Mouse (Mus musculus) midbrain, postnatal 0 days (tissue): ENCODE results near the gene Prune2. TPM values are rescaled to one million over a fixed set of nuclear protein-coding genes. Genes with fewer than 3 reads are reported as not detected.

Experiments used
- ATAC-seq: fragments of 200-750 bp; cut with Nextera tagmentation; 2 replicates; pipeline ENCODE4 v1.8.0; 2017; ENCODE audit warnings: moderate number of reproducible peaks, mild to moderate bottlenecking, moderate TSS enrichment, moderate library complexity; ENCODE audit not compliant: low FRiP score
- DNase-seq: peaks from one replicate; pipeline ENCODE4 v3.0.0-alpha.2; 2015; ENCODE audit warnings: low spot score
- H3K27ac ChIP-seq: fragments of 300-500 bp; sonication (generic); 2 replicates; pipeline ENCODE4 v1.5.1; 2014; ENCODE audit warnings: low read depth, mild to moderate bottlenecking, low read length, mixed read lengths
- H3K27me3 ChIP-seq: fragments of 300-500 bp; sonication (generic); 2 replicates; pipeline ENCODE4 v1.6.1; 2014; ENCODE audit warnings: low read length, control low read depth, mixed read lengths; ENCODE audit not compliant: insufficient read depth
- H3K36me3 ChIP-seq: fragments of 300-500 bp; sonication (generic); 2 replicates; pipeline ENCODE4 v1.6.1; 2014; ENCODE audit warnings: low read length, control low read depth, mixed read lengths; ENCODE audit not compliant: insufficient read depth
- H3K4me1 ChIP-seq: fragments of 300-500 bp; sonication (generic); 2 replicates; pipeline ENCODE4 v1.6.1; 2014; ENCODE audit warnings: mild to moderate bottlenecking, control low read depth, antibody characterized with exemption, low read length, mixed read lengths; ENCODE audit not compliant: insufficient read depth
- H3K4me2 ChIP-seq: fragments of 300-500 bp; sonication (generic); 2 replicates; pipeline ENCODE4 v1.6.1; 2014; ENCODE audit warnings: low read depth, mild to moderate bottlenecking, low read length, mixed read lengths; ENCODE audit not compliant: poor library complexity, severe bottlenecking
- H3K4me3 ChIP-seq: fragments of 300-500 bp; sonication (generic); 2 replicates; pipeline ENCODE4 v1.5.1; 2014; ENCODE audit warnings: low read depth, mild to moderate bottlenecking, low read length, moderate library complexity
- H3K9ac ChIP-seq: fragments of 300-500 bp; sonication (generic); replicated peaks from 2 replicates; pipeline ENCODE4 v1.6.1; 2014; ENCODE audit warnings: mild to moderate bottlenecking, low read length, moderate library complexity, mixed read lengths; ENCODE audit not compliant: poor library complexity, severe bottlenecking
- H3K9me3 ChIP-seq: fragments of 300-500 bp; sonication (generic); 2 replicates; pipeline ENCODE4 v1.6.1; 2016; ENCODE audit warnings: low read length, control low read depth
- CTCF ChIP-seq: IDR thresholded peaks from 2 replicates; pipeline ENCODE4 v1.5.1; 2016; ENCODE audit warnings: antibody characterized with exemption, mild to moderate bottlenecking
- WGBS: fragments of 180-500 bp; shearing (Covaris S2); extraction: QIAGEN DNeasy Blood & Tissue Kit; methylation state at CpG from one replicate; pipeline ENCODE4 v1.1.7; 2014; 5-methylcytosine and 5-hydroxymethylcytosine counted together
- polyA plus RNA-seq: library from polyadenylated mRNA; unstranded; fragments of >200 nt; fragmentation: Nextera tagmentation; extraction: Ambion mirVana; gene quantifications from 2 replicates; pipeline ENCODE4 v1.2.1, GENCODE M21; 2015
- total RNA-seq: library from RNA; depleted of rRNA; stranded (reverse); fragments of >200 nt; gene quantifications from 2 replicates; pipeline ENCODE4 v1.2.3, GENCODE M21; 2014

The Prune2 gene
- total and polyA plus RNA-seq, 2 experiments from 2014 or later = 12.0 to 12.1 TPM

GRCm38 (mm10) chr19:17250801-17251200, 294.9 kb downstream of the Prune2 start:
- no peak for ATAC-seq
- no peak for TF ChIP-seq CTCF
- H3K9ac ChIP-seq = no peak overlapping the region
- WGBS = 79% methylated on average over 7 of the region's 7 CpGs
- H3K4me2 ChIP-seq = no peak overlapping the region
- H3K4me1 ChIP-seq = no peaks in the 10 kb centered on the region; the same call in 1 of the 2 replicates
- no peak for DNase-seq
- H3K9me3 ChIP-seq = no peaks in the 10 kb centered on the region
- H3K27me3 ChIP-seq = no peaks in the 10 kb centered on the region
- H3K36me3 ChIP-seq = no peaks in the 10 kb centered on the region
- no peak overlapping the region for H3K27ac ChIP-seq
- H3K4me3 ChIP-seq = no peak overlapping the region

DNA sequence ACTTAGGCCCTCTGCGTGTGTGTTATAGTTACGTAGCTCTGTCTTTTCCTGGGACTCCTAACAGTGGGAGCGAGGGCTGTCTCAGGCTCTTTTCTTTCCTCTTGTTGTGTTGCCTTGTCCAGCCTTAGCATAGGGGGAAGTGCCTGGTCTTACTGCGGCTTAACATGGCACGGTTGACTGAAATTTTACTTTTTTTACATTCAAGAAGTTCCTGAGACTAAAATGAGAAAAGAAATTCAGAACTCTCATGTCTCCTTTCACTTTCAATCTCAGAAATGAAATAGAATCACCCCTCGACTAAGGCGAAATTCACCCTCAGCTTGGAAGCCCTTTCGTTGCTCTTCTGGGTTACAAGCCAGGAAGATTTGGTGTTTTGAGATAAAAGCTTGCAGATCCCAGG, 295.5 kb downstream of the Prune2 start:
- H3K27me3 ChIP-seq = no peaks in the 10 kb centered on the region
- 86% methylated on average over 8 of the region's 8 CpGs for WGBS
- no peaks in the 10 kb centered on the region for H3K36me3 ChIP-seq
- TF ChIP-seq CTCF = no peak
- no peak overlapping the region for H3K4me3 ChIP-seq
- H3K27ac ChIP-seq = no peak overlapping the region
- no peaks in the 10 kb centered on the region for H3K9me3 ChIP-seq
- no peak overlapping the region for H3K9ac ChIP-seq
- ATAC-seq = no peak
- no peaks in the 10 kb centered on the region; the same call in 1 of the 2 replicates for H3K4me1 ChIP-seq
- DNase-seq = no peak
- no peak overlapping the region for H3K4me2 ChIP-seq

GRCm38 (mm10) chr19:17252845-17253244, 296.9 kb downstream of the Prune2 start:
- Histone ChIP-seq H3K27me3 (no peaks in the 10 kb centered on the region), H3K4me3 (no peak overlapping the region), H3K36me3 (no peaks in the 10 kb centered on the region), H3K9ac (no peak overlapping the region), H3K9me3 (no peaks in the 10 kb centered on the region), H3K27ac (no peak overlapping the region), H3K4me2 (no peak overlapping the region), H3K4me1 (no peaks in the 10 kb centered on the region; the same call in 1 of the 2 replicates)
- ATAC-seq = no peak
- no peak for DNase-seq
- 40% methylated on average over 3 of the region's 3 CpGs for WGBS
- TF ChIP-seq CTCF = no peak

DNA sequence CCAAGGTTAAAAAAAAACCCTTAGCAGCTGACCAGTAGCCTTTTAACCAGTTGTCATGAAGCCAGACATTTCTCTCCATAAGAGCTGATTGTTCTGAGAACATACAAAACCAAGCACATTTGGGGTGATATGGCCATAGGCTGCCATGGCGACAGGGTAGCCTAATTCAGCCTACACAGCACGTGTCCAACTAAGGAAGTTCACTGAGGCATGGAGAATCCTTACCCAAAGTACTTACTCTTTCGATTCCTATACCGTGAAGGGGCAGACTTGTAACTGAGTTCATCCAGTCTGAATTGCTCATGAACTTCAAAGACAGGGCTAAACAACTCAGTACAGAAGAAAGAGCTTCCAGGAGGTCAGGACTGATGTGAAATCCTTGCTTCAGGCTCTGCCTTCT, 299.6 kb downstream of the Prune2 start:
- Histone ChIP-seq H3K9me3 (no peaks in the 10 kb centered on the region), H3K27me3 (no peaks in the 10 kb centered on the region), H3K4me1 (no peaks in the 10 kb centered on the region; the same call in 1 of the 2 replicates), H3K36me3 (no peaks in the 10 kb centered on the region), H3K27ac (no peak overlapping the region), H3K4me2 (no peak overlapping the region), H3K9ac (no peak overlapping the region), H3K4me3 (no peak overlapping the region)
- DNase-seq (no peak), ATAC-seq (no peak)
- TF ChIP-seq CTCF = no peak
- 15% methylated on average over 4 of the region's 4 CpGs for WGBS

- Histone ChIP-seq H3K4me1 (no peaks in the 10 kb centered on the region; the same call in 1 of the 2 replicates), H3K27me3 (no peaks in the 10 kb centered on the region), H3K4me2 (no peak overlapping the region), H3K4me3 (no peak overlapping the region), H3K36me3 (no peaks in the 10 kb centered on the region), H3K27ac (no peak overlapping the region), H3K9me3 (no peaks in the 10 kb centered on the region), H3K9ac (no peak overlapping the region)
- TF ChIP-seq CTCF = no peak
- DNase-seq (no peak), ATAC-seq (no peak)
- 75% methylated on average over 8 of the region's 8 CpGs for WGBS
Observed at GRCm38 (mm10) chr19:17256388-17256787, 300.5 kb downstream of the Prune2 start.

DNA sequence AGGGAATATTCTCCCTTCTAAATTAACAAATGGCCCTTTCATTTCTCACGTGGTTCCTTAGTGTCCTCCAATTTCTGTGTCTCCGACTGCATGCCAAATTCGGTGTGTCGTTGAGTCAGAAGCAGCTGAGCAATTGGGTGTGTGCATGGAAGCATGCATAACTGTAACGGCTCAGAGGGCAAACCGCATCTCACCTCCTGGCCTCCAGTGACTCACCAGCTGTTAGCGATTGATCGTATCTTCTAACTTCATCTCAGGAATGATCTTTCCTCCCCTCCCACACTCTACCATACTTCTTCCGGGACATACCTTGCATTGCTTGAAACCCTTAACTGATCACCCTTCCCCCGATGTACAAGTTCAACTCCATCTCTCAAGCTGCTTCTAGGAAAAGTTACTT, 300.9 kb downstream of the Prune2 start:
- no peaks in the 10 kb centered on the region; the same call in 1 of the 2 replicates for H3K4me1 ChIP-seq
- H3K9me3 ChIP-seq = no peaks in the 10 kb centered on the region
- no peak overlapping the region for H3K4me3 ChIP-seq
- no peak for DNase-seq
- H3K27ac ChIP-seq = no peak overlapping the region
- no peak for ATAC-seq
- H3K27me3 ChIP-seq = no peaks in the 10 kb centered on the region
- no peaks in the 10 kb centered on the region for H3K36me3 ChIP-seq
- no peak overlapping the region for H3K4me2 ChIP-seq
- WGBS = 90% methylated on average over 10 of the region's 10 CpGs
- no peak overlapping the region for H3K9ac ChIP-seq
- no peak for TF ChIP-seq CTCF
